Mouse (Mus musculus): Measurements from ENCODE around the gene Draxin. TPM values are rescaled to one million over a fixed set of nuclear protein-coding genes. Genes with fewer than 3 reads are reported as not detected.

Draxin gene
- total RNA-seq (2023): 0.12 TPM in 1 of 4 replicates, not detected in the others

GRCm38 (mm10) chr4:148130561-148131413 lies at the start of gene Draxin:
Gene Draxin, minus strand, starts transcription at chr4:148130698.

GRCm38 (mm10) chr4:148160436-148161390 lies 30.2 kb upstream of the Draxin start, which contains the start of the genes Fbxo44 and Fbxo2:
Gene Fbxo44, minus strand, starts transcription at chr4:148160482.
Gene Fbxo2, plus strand, starts transcription at chr4:148160621.

GRCm38 (mm10) chr4:148151267-148152168 lies 21.0 kb upstream of the Draxin start, which contains the start of gene Fbxo6:
Gene Fbxo6, minus strand, starts transcription at chr4:148152140.

GRCm38 (mm10) chr4:148130133-148130532 lies 365 bp downstream of the Draxin start, which contains the start of gene Mad2l2:
Gene Mad2l2, plus strand, starts transcription at chr4:148130384.

GRCm38 (mm10) chr4:148087907-148088527 lies 42.5 kb downstream of the Draxin start, which contains the start of gene Agtrap:
Gene Agtrap, minus strand, starts transcription at chr4:148088031.

Other genes starting within 250 kb of the Draxin start
- 46.8 to 60.2 TPM (median 49.2 TPM) in 4 replicates for gene Mfn2, start 226.0 kb downstream of the Draxin start, total RNA-seq (2023)
- gene Plod1, start 193.9 kb downstream of the Draxin start, total RNA-seq (2023): 3.3 to 6.2 TPM (median 5.4 TPM) in 4 replicates
- 62.2 to 65.8 TPM (median 64.3 TPM) in 4 replicates for gene 2510039O18Rik, start 189.8 kb downstream of the Draxin start, total RNA-seq (2023)
- gene Nppb, start 144.9 kb downstream of the Draxin start, total RNA-seq (2023): not detected in 4 replicates
- gene Nppa, start 130.0 kb downstream of the Draxin start, total RNA-seq (2023): not detected in 4 replicates
- 40.9 to 48.8 TPM (median 45.8 TPM) in 4 replicates for gene Clcn6, start 91.9 kb downstream of the Draxin start, total RNA-seq (2023)
- gene Mthfr, start 91.6 kb downstream of the Draxin start, total RNA-seq (2023): 14.3 to 18.7 TPM (median 16.4 TPM) in 4 replicates
- 9.0 to 14.2 TPM (median 11.7 TPM) in 4 replicates for gene Agtrap, start 42.7 kb downstream of the Draxin start, total RNA-seq (2023)
- 19.9 to 26.5 TPM (median 24.1 TPM) in 4 replicates for gene Mad2l2, start 314 bp downstream of the Draxin start, total RNA-seq (2023)
- 16.8 to 18.4 TPM (median 17.2 TPM) in 4 replicates for gene Fbxo6, start 21.4 kb upstream of the Draxin start, total RNA-seq (2023)
- 7.8 to 9.7 TPM (median 8.5 TPM) in 4 replicates for gene Fbxo44, start 29.8 kb upstream of the Draxin start, total RNA-seq (2023)
- not detected in 4 replicates for gene Fbxo2, start 29.9 kb upstream of the Draxin start, total RNA-seq (2023)
- not detected in 4 replicates for gene Disp3, start 157.3 kb upstream of the Draxin start, total RNA-seq (2023)